Mouse (Mus musculus) forebrain, embryonic 15.5 days (tissue): ENCODE results near the gene R3hdm2. TPM values are rescaled to one million over a fixed set of nuclear protein-coding genes. Genes with fewer than 3 reads are reported as not detected.

Experiments used
- ATAC-seq: fragments of 200-750 bp; cut with Nextera tagmentation; replicated peaks from 2 replicates; pipeline ENCODE4 v1.8.0; 2017; ENCODE audit warnings: mild to moderate bottlenecking, moderate TSS enrichment, moderate library complexity
- H3K27ac ChIP-seq: fragments of 300-500 bp; sonication (generic); replicated peaks from 2 replicates; pipeline ENCODE4 v1.5.1; 2015; ENCODE audit warnings: mild to moderate bottlenecking, inconsistent platforms
- H3K27me3 ChIP-seq: fragments of 300-500 bp; sonication (generic); 2 replicates; pipeline ENCODE4 v1.6.1; 2015; ENCODE audit warnings: inconsistent platforms
- H3K36me3 ChIP-seq: fragments of 300-500 bp; sonication (generic); 2 replicates; pipeline ENCODE4 v1.6.1; 2015; ENCODE audit warnings: mild to moderate bottlenecking, inconsistent platforms
- H3K4me1 ChIP-seq: fragments of 300-500 bp; sonication (generic); 2 replicates; pipeline ENCODE4 v1.6.1; 2015; ENCODE audit warnings: inconsistent platforms
- H3K4me2 ChIP-seq: fragments of 300-500 bp; sonication (generic); replicated peaks from 2 replicates; pipeline ENCODE4 v1.6.1; 2015; ENCODE audit warnings: mild to moderate bottlenecking, inconsistent platforms
- H3K4me3 ChIP-seq: fragments of 300-500 bp; sonication (generic); 2 replicates; pipeline ENCODE4 v1.5.1; 2015; ENCODE audit warnings: mild to moderate bottlenecking, inconsistent platforms
- H3K9ac ChIP-seq: fragments of 300-500 bp; sonication (generic); replicated peaks from 2 replicates; pipeline ENCODE4 v1.6.1; 2015; ENCODE audit warnings: mild to moderate bottlenecking, inconsistent platforms
- H3K9me3 ChIP-seq: fragments of 300-500 bp; sonication (generic); 2 replicates; pipeline ENCODE4 v1.6.1; 2016; ENCODE audit warnings: inconsistent platforms
- WGBS: fragments of 180-500 bp; shearing (Covaris S2); methylation state at CpG from one replicate; pipeline ENCODE4 v1.1.7; 2015; ENCODE audit warnings: mixed read lengths; 5-methylcytosine and 5-hydroxymethylcytosine counted together
- polyA plus RNA-seq: library from polyadenylated mRNA; unstranded; fragments of >200 nt; fragmentation: Nextera tagmentation; extraction: Ambion mirVana; gene quantifications from 2 replicates; pipeline ENCODE4 v1.2.1, GENCODE M21; 2015

R3hdm2 gene
- polyA plus RNA-seq, 1 experiment from 2014 or later, result 43.6 TPM

- no peak for ATAC-seq
- Histone ChIP-seq H3K4me3 (no peak overlapping the region), H3K36me3 (peaks cover 95% of the 10 kb centered on the region)
Observed at GRCm38 (mm10) chr10:127544375-127544774, 164.2 kb downstream of the R3hdm2 start.

DNA sequence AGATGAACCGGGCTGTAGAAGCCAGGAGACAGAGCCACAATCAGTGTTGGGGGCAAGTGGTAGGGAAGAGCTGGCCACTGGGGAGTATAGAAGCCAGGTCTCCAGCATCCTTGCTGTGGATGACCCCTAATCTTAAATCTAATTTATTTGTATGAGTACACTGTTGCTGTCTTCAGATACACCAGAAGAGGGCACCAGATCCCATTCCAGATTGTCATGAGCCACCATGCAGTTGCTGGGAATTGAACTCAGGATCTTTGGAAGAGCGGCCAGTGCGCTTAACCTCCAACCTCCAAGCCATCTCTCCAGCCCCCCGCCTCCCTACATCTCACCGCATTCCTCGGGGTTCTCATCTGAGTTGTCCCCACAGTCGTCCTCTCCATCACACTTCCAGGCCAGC, 166.4 kb downstream of the R3hdm2 start:
- H3K9ac ChIP-seq, result no peak overlapping the region
- H3K36me3 ChIP-seq, result peaks cover 95% of the 10 kb centered on the region
- no peaks in the 10 kb centered on the region for H3K4me1 ChIP-seq
- H3K4me2 ChIP-seq, result no peak overlapping the region
- no peak overlapping the region for H3K4me3 ChIP-seq
- H3K27me3 ChIP-seq, result no peaks in the 10 kb centered on the region
- no peak overlapping the region for H3K27ac ChIP-seq
- ATAC-seq, result no peak
- 93% methylated on average over 7 of the region's 7 CpGs for WGBS
- no peaks in the 10 kb centered on the region for H3K9me3 ChIP-seq

More at GRCm38 (mm10) chr10:127544375-127544774, 164.2 kb downstream of the R3hdm2 start:
- Histone ChIP-seq H3K9ac (no peak overlapping the region), H3K9me3 (no peaks in the 10 kb centered on the region), H3K4me2 (no peak overlapping the region), H3K27me3 (no peaks in the 10 kb centered on the region), H3K27ac (no peak overlapping the region), H3K4me1 (no peaks in the 10 kb centered on the region)
- WGBS, result 94% methylated on average over 20 of the region's 20 CpGs

GRCm38 (mm10) chr10:127548236-127548635, 168.1 kb downstream of the R3hdm2 start:
- Histone ChIP-seq H3K36me3 (peaks cover 95% of the 10 kb centered on the region), H3K4me3 (no peak overlapping the region), H3K27me3 (no peaks in the 10 kb centered on the region), H3K4me2 (no peak overlapping the region), H3K9ac (no peak overlapping the region), H3K4me1 (no peaks in the 10 kb centered on the region), H3K27ac (no peak overlapping the region), H3K9me3 (no peaks in the 10 kb centered on the region)
- 91% methylated on average over 15 of the region's 15 CpGs for WGBS
- no peak for ATAC-seq

Other genes starting within 250 kb of the R3hdm2 start
- gene B4galnt1, start 215.1 kb upstream of the R3hdm2 start, polyA plus RNA-seq, result 35.1 and 36.7 TPM in 2 replicates
- 1.4 and 2.1 TPM in 2 replicates for gene Slc26a10, start 199.7 kb upstream of the R3hdm2 start, polyA plus RNA-seq
- gene Arhgef25, start 190.2 kb upstream of the R3hdm2 start, polyA plus RNA-seq, result 31.4 and 32.3 TPM in 2 replicates
- 211 and 222 TPM in 2 replicates for gene Dtx3, start 184.6 kb upstream of the R3hdm2 start, polyA plus RNA-seq
- gene Pip4k2c, start 168.7 kb upstream of the R3hdm2 start, polyA plus RNA-seq, result 24.9 and 26.1 TPM in 2 replicates
- 76.4 and 80.6 TPM in 2 replicates for gene Kif5a, start 117.0 kb upstream of the R3hdm2 start, polyA plus RNA-seq
- gene Dctn2, start 114.0 kb upstream of the R3hdm2 start, polyA plus RNA-seq, result 320 and 321 TPM in 2 replicates
- 17.4 and 17.5 TPM in 2 replicates for gene Mbd6, start 91.3 kb upstream of the R3hdm2 start, polyA plus RNA-seq
- 130 and 137 TPM in 2 replicates for gene Mars, start 68.5 kb upstream of the R3hdm2 start, polyA plus RNA-seq
- 0.62 and 1.1 TPM in 2 replicates for gene Arhgap9, start 58.4 kb upstream of the R3hdm2 start, polyA plus RNA-seq
- gene Gli1, start 38.4 kb upstream of the R3hdm2 start, polyA plus RNA-seq, result 1.2 and 1.5 TPM in 2 replicates
- gene Inhbe, start 25.9 kb upstream of the R3hdm2 start, polyA plus RNA-seq, result 0.04 TPM in 1 of 2 replicates, not detected in the other
- not detected in 2 replicates for gene Inhbc, start 9.9 kb upstream of the R3hdm2 start, polyA plus RNA-seq
- gene Stac3, start 121.4 kb downstream of the R3hdm2 start, polyA plus RNA-seq, result 1.5 and 1.6 TPM in 2 replicates
- gene Ndufa4l2, start 134.6 kb downstream of the R3hdm2 start, polyA plus RNA-seq, result 17.1 and 18.0 TPM in 2 replicates
- 75.2 and 78.5 TPM in 2 replicates for gene Shmt2, start 142.1 kb downstream of the R3hdm2 start, polyA plus RNA-seq
- 38.9 and 40.2 TPM in 2 replicates for gene Nxph4, start 154.2 kb downstream of the R3hdm2 start, polyA plus RNA-seq
- gene Lrp1, start 240.8 kb downstream of the R3hdm2 start, polyA plus RNA-seq, result 93.1 and 95.7 TPM in 2 replicates